ENCODE assay signal across 30 mouse cellular contexts in the genomic region with DNA sequence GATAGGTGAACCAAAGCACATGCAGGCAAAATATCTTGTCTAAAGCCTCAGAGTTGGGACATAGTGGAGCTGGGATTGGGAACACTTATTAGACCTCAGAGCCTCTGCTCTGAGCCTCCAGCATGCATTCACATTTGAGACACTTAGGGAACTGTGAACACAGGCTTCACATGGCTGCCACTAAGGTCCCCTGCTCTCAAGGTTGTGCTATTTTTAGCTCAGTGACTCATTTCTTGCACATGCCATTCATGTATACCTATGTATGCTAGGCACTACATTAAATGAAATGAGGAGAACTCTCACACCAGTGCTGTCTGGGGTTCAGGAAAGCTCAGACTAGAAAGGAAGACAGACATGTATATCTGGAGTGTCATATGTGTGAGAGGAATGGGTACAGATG.
DNase-seq lines count a peak whose midpoint lies in the region; ATAC-seq and TF ChIP-seq lines count a peak whose summit lies in the region.
"Had no signal": no experiment of that assay in that cellular context is flagged by ENCODE, and none has a peak within 500 bp of the region (broad histone marks: within the 10 kb centered on the region; RNA-seq: fewer than 3 reads in every experiment).

No protein-coding gene starts in this region.

- no peaks in the 10 kb centered on the region for H3K9me3 ChIP-seq in heart, embryonic 12.5 days (replicated peaks)
- H3K9me3 ChIP-seq in kidney, embryonic 14.5 days (ENCODE audit: control insufficient read depth, low read length) = no peaks in the 10 kb centered on the region
- no peaks in the 10 kb centered on the region for H3K9me3 ChIP-seq in CH12.LX (replicated peaks; ENCODE audit: low read length)
- H3K9me3 ChIP-seq in heart, embryonic 16.5 days (replicated peaks; ENCODE audit: control insufficient read depth, low read length) = no peaks in the 10 kb centered on the region
- H3K9me3 ChIP-seq: embryonic facial prominence, embryonic 10.5 days; embryonic facial prominence, embryonic 15.5 days; forebrain, embryonic 12.5 days; G1E; hindbrain, embryonic 12.5 days; intestine, embryonic 15.5 days; liver, embryonic 12.5 days; midbrain, embryonic 13.5 days; stomach, embryonic 15.5 days had no signal

- no peak for DNase-seq in heart, postnatal 14 days
- DNase-seq in kidney, adult 9 months = peak; percentile 5
- peak; percentile 21 for DNase-seq in CH12.LX (ENCODE audit: extremely low read depth)
- no peak for DNase-seq in layer of hippocampus, adult 11-12 months (ENCODE audit: low spot score)
- DNase-seq: adrenal gland, adult 8-10 months; cerebellum, adult 8-10 months; cerebellum, postnatal 25 days; gastrocnemius, postnatal 14 days; kidney, postnatal 10 days; left cerebral cortex, postnatal 4 days; liver, postnatal 0 days; lung, postnatal 10 days; retina, postnatal 1 day; right cerebral cortex, postnatal 25 days; thymus, postnatal 14 days had no signal

- no peak overlapping the region for H3K4me2 ChIP-seq in heart, embryonic 12.5 days
- H3K4me2 ChIP-seq in kidney, embryonic 14.5 days (replicated peaks; ENCODE audit: low read depth, low read length) = no peak overlapping the region
- H3K4me2 ChIP-seq in CH12.LX (ENCODE audit: insufficient read depth, low read depth, poor library complexity, severe bottlenecking) = no peak overlapping the region
- H3K4me2 ChIP-seq in heart, embryonic 16.5 days (ENCODE audit: low read depth, low read length) = no peak overlapping the region
- H3K4me2 ChIP-seq: embryonic facial prominence, embryonic 15.5 days; forebrain, embryonic 12.5 days; hindbrain, embryonic 12.5 days; intestine, embryonic 15.5 days; liver, embryonic 12.5 days; midbrain, embryonic 13.5 days; stomach, embryonic 15.5 days had no signal

- no peaks in the 10 kb centered on the region for H3K36me3 ChIP-seq in heart, embryonic 12.5 days
- H3K36me3 ChIP-seq in kidney, embryonic 14.5 days (ENCODE audit: control insufficient read depth, insufficient read depth, low read length) = no peaks in the 10 kb centered on the region
- H3K36me3 ChIP-seq in CH12.LX (replicated peaks in 1 of 2; ENCODE audit: control insufficient read depth in 1 of 2, insufficient read depth in 1 of 2, low read length in 1 of 2) = no peaks in the 10 kb centered on the region
- no peaks in the 10 kb centered on the region for H3K36me3 ChIP-seq in heart, embryonic 16.5 days (ENCODE audit: control insufficient read depth, insufficient read depth)
- H3K36me3 ChIP-seq: embryonic facial prominence, embryonic 10.5 days; embryonic facial prominence, embryonic 15.5 days; forebrain, embryonic 12.5 days; G1E; hindbrain, embryonic 12.5 days; intestine, embryonic 15.5 days; liver, embryonic 12.5 days; midbrain, embryonic 13.5 days; stomach, embryonic 15.5 days had no signal

- no peak for TF ChIP-seq EP300 in CH12.LX (IDR thresholded peaks at IDR 0.05; ENCODE audit: low read length)

- H3K4me3 ChIP-seq in heart, embryonic 12.5 days = no peak overlapping the region
- no peak overlapping the region for H3K4me3 ChIP-seq in kidney, embryonic 14.5 days (ENCODE audit: low read length)
- no peak overlapping the region for H3K4me3 ChIP-seq in CH12.LX (replicated peaks in 1 of 3; ENCODE audit: low read depth in 2 of 3, low read length in 2 of 3, poor library complexity in 1 of 3)
- no peak overlapping the region for H3K4me3 ChIP-seq in heart, embryonic 16.5 days (ENCODE audit: low read length)
- H3K4me3 ChIP-seq: embryonic facial prominence, embryonic 10.5 days; embryonic facial prominence, embryonic 15.5 days; forebrain, embryonic 12.5 days; hindbrain, embryonic 12.5 days; intestine, embryonic 15.5 days; liver, embryonic 12.5 days; midbrain, embryonic 13.5 days; stomach, embryonic 15.5 days had no signal

- ATAC-seq in heart, embryonic 12.5 days (ENCODE audit: insufficient number of reproducible peaks, low FRiP score) = peak; percentile 42; the same call in 1 of the 2 replicates
- ATAC-seq in kidney, embryonic 14.5 days (ENCODE audit: low FRiP score, low TSS enrichment) = no peak
- peak; percentile 83 for ATAC-seq in heart, embryonic 16.5 days (replicated peaks; ENCODE audit: extremely low read depth, insufficient read depth, low FRiP score)
- no peak for ATAC-seq in cerebellum, adult (ENCODE audit: insufficient number of reproducible peaks, low FRiP score, low TSS enrichment)
- ATAC-seq: hindbrain, postnatal 0 days; intestine, embryonic 15.5 days; liver, embryonic 12.5 days; liver, postnatal 0 days; midbrain, embryonic 13.5 days had no signal

- TF ChIP-seq POLR2A in CH12.LX (IDR thresholded peaks at IDR 0.05; ENCODE audit: low read depth, low read length) = no peak

- TF ChIP-seq RAD21 in CH12.LX (IDR thresholded peaks at IDR 0.05; ENCODE audit: low read depth, low read length) = no peak

- H3K4me1 ChIP-seq in heart, embryonic 12.5 days (replicated peaks) = peaks cover 29% of the 10 kb centered on the region
- H3K4me1 ChIP-seq in kidney, embryonic 14.5 days (ENCODE audit: control insufficient read depth, insufficient read depth, low read length) = no peaks in the 10 kb centered on the region
- H3K4me1 ChIP-seq in CH12.LX (ENCODE audit: control insufficient read depth in 1 of 2, insufficient read depth in 2 of 2) = peaks cover 0 to 5% of the 10 kb centered on the region in 2 experiments; a peak in 1 of 4 replicates
- peaks cover 23% of the 10 kb centered on the region for H3K4me1 ChIP-seq in heart, embryonic 16.5 days (ENCODE audit: control insufficient read depth, insufficient read depth, low read length)
- H3K4me1 ChIP-seq: embryonic facial prominence, embryonic 10.5 days; embryonic facial prominence, embryonic 15.5 days; hindbrain, embryonic 12.5 days; intestine, embryonic 15.5 days; liver, embryonic 12.5 days; stomach, embryonic 15.5 days had no signal

- dilution Hi-C loops in CH12.LX (cut with MboI; ENCODE audit: extremely low pct_ligation_motif_present, extremely low pct_unique_long_range_greater_than_20kb, low sequenced_read_pairs) = no loop called here

- no peaks in the 10 kb centered on the region for H3K27me3 ChIP-seq in heart, embryonic 12.5 days (replicated peaks)
- no peaks in the 10 kb centered on the region for H3K27me3 ChIP-seq in kidney, embryonic 14.5 days (ENCODE audit: control insufficient read depth, insufficient read depth, low read length)
- no peaks in the 10 kb centered on the region for H3K27me3 ChIP-seq in CH12.LX (replicated peaks)
- no peaks in the 10 kb centered on the region for H3K27me3 ChIP-seq in heart, embryonic 16.5 days (ENCODE audit: control insufficient read depth, insufficient read depth, low read length)
- H3K27me3 ChIP-seq: embryonic facial prominence, embryonic 15.5 days; forebrain, embryonic 12.5 days; hindbrain, embryonic 12.5 days; intestine, embryonic 15.5 days; liver, embryonic 12.5 days; midbrain, embryonic 13.5 days; stomach, embryonic 15.5 days had no signal

- H3K79me2 ChIP-seq in CH12.LX (replicated peaks; ENCODE audit: control insufficient read depth, extremely low read depth, insufficient read depth, poor library complexity, severe bottlenecking) = no peaks in the 10 kb centered on the region

- in situ Hi-C loops in CH12.LX (cut with MboI; ENCODE audit: low pct_ligation_motif_present, low pct_unique_long_range_greater_than_20kb, low sequenced_read_pairs) = no loop called here

- intact Hi-C loops in heart, postnatal 14 days (cut with DNase I) = no loop called here

- no peak for TF ChIP-seq CTCF in CH12.LX (conservative IDR thresholded peaks at IDR 0.05 in 1 of 2, IDR thresholded peaks at IDR 0.05 in 1 of 2; ENCODE audit: low read depth in 2 of 2, low read length in 2 of 2)

- H3K27ac ChIP-seq in heart, embryonic 12.5 days (ENCODE audit: poor library complexity, severe bottlenecking) = peak overlapping the region; percentile 67
- H3K27ac ChIP-seq in kidney, embryonic 14.5 days (ENCODE audit: low read depth, low read length) = no peak overlapping the region
- no peak overlapping the region for H3K27ac ChIP-seq in CH12.LX (ENCODE audit: insufficient read depth, low read depth)
- peak overlapping the region; percentile 61 for H3K27ac ChIP-seq in heart, embryonic 16.5 days (ENCODE audit: low read length)
- H3K27ac ChIP-seq: embryonic facial prominence, embryonic 10.5 days; embryonic facial prominence, embryonic 15.5 days; forebrain, embryonic 12.5 days; hindbrain, embryonic 12.5 days; hindbrain, postnatal 0 days; intestine, embryonic 15.5 days; liver, embryonic 12.5 days; macrophage; midbrain, embryonic 13.5 days; stomach, embryonic 15.5 days had no signal

- H3K9ac ChIP-seq in heart, embryonic 12.5 days = no peak overlapping the region
- H3K9ac ChIP-seq in kidney, embryonic 14.5 days (ENCODE audit: low read depth, low read length) = no peak overlapping the region
- no peak overlapping the region for H3K9ac ChIP-seq in CH12.LX (ENCODE audit: insufficient read depth, low read depth)
- no peak overlapping the region for H3K9ac ChIP-seq in heart, embryonic 16.5 days (ENCODE audit: low read length)
- H3K9ac ChIP-seq: embryonic facial prominence, embryonic 15.5 days; forebrain, embryonic 12.5 days; hindbrain, embryonic 12.5 days; intestine, embryonic 15.5 days; liver, embryonic 12.5 days; liver, postnatal 0 days; midbrain, embryonic 13.5 days; stomach, embryonic 15.5 days had no signal

TF ChIP-seq in CH12.LX, 34 proteins besides CTCF, POLR2A, EP300 and RAD21:
- no peak for TF ChIP-seq PAX5 (IDR thresholded peaks at IDR 0.05; ENCODE audit: low read length)
- no peak for TF ChIP-seq NELFE (IDR thresholded peaks at IDR 0.05; ENCODE audit: low read depth, low read length)
- TF ChIP-seq MAZ (IDR thresholded peaks at IDR 0.05; ENCODE audit: low read depth, low read length) = no peak
- TF ChIP-seq TBP (conservative IDR thresholded peaks at IDR 0.05; ENCODE audit: low read depth, low read length) = no peak
- no peak for TF ChIP-seq USF1 (IDR thresholded peaks at IDR 0.05; ENCODE audit: low read depth, low read length)
- TF ChIP-seq CHD1 (IDR thresholded peaks at IDR 0.05; ENCODE audit: low read depth, low read length) = no peak
- no peak for TF ChIP-seq MEF2A (IDR thresholded peaks at IDR 0.05; ENCODE audit: borderline replicate concordance, low read depth, low read length)
- TF ChIP-seq ELF1 (IDR thresholded peaks at IDR 0.05; ENCODE audit: low read depth, low read length) = no peak
- no peak for TF ChIP-seq MAX (IDR thresholded peaks at IDR 0.05; ENCODE audit: low read length)
- TF ChIP-seq CHD2 (IDR thresholded peaks at IDR 0.05; ENCODE audit: low read length) = no peak

Comparison
In these comparisons a context has a peak if more than half of its experiments do, and no peak if none do; other contexts are left out.
1. ATAC-seq: peak in heart, embryonic 12.5 days (single experiment) and heart, embryonic 16.5 days (single experiment); none in kidney, embryonic 14.5 days (single experiment) and cerebellum, adult (single experiment).
2. H3K27ac ChIP-seq: peak in heart, embryonic 12.5 days (single experiment) and heart, embryonic 16.5 days (single experiment); none in kidney, embryonic 14.5 days (single experiment) and CH12.LX (single experiment).
3. DNase-seq: peak in kidney, adult 9 months (single experiment) and CH12.LX (single experiment); none in heart, postnatal 14 days (0 of 2) and layer of hippocampus, adult 11-12 months (single experiment).